Mouse (Mus musculus) CD4-positive, CD25-positive, alpha-beta regulatory T cell, adult 9 weeks (primary cell): ENCODE results near the gene Lgr6. TPM values are rescaled to one million over a fixed set of nuclear protein-coding genes. Genes with fewer than 3 reads are reported as not detected.

Experiments
- polyA plus RNA-seq: library from polyadenylated mRNA; unstranded; fragments of 100-300 nt; shearing (Covaris generic); gene quantifications from one replicate; pipeline ENCODE4 v1.2.1, GENCODE M21; 2017

Gene Lgr6
- 0.06 TPM for polyA plus RNA-seq

DNA sequence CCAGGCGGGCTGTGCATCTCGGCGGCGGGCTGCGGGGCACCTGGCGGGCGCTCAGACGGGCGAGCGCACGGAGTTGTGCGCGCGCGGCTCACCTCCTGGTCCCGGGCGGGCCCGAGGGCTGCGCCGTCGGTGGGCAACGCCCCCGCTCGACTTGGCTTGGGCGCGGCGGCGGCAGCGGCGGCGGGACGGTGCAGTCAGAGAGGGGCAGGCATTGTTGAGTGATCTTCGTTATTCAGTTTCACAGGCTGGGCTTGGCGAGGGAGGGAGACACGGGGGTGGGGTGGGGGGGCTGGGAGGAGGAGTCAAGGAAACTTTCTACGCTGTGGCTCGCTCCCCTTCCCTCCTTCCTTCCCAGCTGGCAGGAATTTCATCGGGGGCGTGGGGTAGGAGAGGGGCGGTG is at the start of gene Lgr6:
Gene Lgr6, minus strand, starts transcription at position 153 of the 400 bp plus-strand sequence.

DNA sequence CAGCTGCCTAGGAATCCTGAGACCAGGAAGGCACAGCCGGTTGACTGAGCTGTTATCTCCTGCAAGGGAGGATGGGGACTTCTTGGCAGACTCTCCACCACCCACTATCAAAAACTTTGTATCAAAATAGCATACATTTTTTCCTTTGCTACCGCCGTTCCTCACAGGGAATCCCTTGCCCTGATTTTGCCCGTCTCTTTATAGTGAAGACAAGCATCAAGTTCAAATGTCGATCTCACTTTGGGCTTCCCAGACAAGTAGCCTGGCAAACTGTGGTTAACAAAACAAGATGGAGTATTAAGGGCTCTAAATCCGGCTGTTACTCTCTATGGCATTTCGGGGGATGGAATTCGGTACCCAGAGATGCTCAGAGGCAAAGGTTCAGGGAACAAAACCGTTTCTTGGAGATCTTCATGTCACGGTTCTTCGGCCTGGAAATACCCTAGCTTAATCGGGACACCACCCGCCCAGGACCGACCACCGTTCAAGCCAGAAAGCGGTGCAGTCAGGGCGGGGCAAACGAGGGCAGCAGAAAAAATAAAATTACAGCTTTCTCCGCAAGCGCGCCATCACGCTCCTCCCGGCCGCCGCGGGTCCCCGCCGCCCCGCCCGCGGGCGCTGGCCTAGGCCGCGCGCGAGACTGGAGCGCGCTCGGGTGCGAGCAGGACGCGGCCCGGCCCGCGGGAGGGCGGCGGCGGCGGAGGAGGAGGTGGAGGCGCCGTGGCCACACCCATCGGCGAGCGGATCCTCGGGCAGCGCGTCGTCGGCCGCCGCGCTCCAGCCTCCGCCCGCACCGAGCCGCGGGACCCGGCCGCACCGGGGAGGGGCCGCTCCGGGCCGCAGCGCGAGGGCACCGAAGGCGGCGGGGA is 41.2 kb upstream of the Lgr6 start, which contains the start of gene Arl8a:
Gene Arl8a, plus strand, starts transcription at position 748 of the 869 bp plus-strand sequence.

DNA sequence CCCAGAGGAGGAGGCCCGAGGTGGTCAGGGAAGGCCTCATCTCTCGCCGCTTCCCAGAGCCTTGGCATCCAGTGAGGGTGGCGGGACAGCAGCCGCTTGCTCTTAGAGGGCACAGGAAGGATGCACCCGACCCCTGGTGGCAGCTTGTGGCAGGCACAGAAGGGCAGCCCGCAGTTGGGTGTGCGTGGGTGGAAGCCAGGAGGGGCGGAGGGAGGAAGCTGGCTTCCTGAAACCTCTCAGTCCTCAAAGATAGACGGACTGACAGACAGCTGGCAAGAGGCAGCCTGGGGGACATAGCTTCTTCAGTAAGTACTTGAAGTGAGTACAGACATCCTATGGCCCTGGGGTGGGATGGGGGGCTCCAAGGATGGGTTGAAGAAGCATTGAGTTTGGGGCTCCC is 27.4 kb upstream of the Lgr6 start, which contains the start of gene Ptpn7:
Gene Ptpn7, plus strand, starts transcription at position 228 of the 400 bp plus-strand sequence.

DNA sequence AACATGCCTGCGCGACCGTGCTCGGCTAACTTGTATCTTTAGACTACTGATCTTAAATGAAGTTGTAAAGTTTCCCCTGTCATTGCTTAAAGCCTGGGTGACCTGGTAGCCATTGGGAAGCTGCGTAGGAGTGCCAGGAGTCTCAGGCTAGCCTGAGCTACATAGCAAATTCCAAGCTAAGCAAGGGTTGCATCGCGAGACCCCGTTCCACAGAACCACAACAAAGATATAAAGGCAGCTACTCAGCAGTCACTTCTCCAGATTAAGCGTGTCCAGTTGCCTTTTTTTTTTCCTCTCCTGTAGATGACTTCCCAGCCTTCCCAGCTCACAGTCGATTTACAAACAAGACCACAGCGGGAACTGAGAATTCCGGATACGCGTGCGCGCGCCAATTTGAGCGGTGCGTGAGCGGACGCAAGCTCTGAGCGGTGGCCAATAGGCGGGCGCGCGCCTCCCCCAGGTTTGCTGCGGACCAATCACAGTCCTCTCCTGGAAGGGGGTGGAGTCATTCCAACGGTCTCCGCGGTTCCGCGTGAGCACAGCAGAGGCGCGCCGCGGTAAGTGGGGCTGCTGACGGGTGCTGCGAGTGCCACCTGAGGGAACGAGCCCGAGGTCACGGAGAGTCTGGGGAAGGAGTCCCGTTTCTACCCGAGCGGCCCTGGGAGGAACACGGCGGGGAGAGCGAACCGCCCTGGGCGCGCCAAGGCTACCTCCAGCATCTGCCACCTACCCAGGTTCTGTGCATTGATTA is 142.8 kb downstream of the Lgr6 start, which contains the start of gene Ube2t:
Gene Ube2t, plus strand, starts transcription at position 513 of the 751 bp plus-strand sequence.

DNA sequence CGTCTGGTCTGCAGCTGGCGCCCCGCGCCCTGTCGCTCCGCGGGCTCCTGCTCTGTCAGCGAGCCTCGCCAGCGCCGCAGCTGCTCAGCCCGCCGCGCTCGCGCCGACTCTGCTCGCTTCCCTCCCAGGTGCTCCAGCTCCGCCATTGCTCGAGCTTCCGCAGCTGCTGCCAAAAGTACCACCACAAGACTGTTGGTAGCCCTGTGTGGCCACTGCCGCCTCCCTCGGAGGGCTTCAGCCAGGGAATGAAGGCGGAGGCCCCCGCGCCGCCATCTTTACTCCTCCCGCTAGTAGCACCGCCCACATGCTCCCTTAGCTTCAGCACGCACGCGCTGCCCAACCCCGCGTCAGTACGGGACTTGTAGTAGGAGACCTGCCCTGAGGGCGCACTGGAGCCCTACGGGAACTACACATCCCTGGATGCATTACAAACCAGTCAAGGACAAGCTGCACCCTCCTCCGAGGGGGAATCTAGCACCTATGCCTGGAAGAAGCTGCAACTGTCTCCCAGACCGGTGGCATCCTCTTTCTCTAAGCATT is 149.4 kb downstream of the Lgr6 start, which contains the start of gene Ppp1r12b:
Gene Ppp1r12b, minus strand, starts transcription at position 306 of the 540 bp plus-strand sequence.

Other genes starting within 250 kb of the Lgr6 start
- gene Ppp1r12b, start 149.3 kb downstream of the Lgr6 start, polyA plus RNA-seq, result 3.6 TPM
- gene Ube2t, start 142.7 kb downstream of the Lgr6 start, polyA plus RNA-seq, result 12.0 TPM
- 288 TPM for gene Ptpn7, start 27.4 kb upstream of the Lgr6 start, polyA plus RNA-seq
- 9.8 TPM for gene Arl8a, start 41.5 kb upstream of the Lgr6 start, polyA plus RNA-seq
- gene Gpr37l1, start 62.4 kb upstream of the Lgr6 start, polyA plus RNA-seq, result not detected
- not detected for gene Elf3, start 153.3 kb upstream of the Lgr6 start, polyA plus RNA-seq
- gene Rnpep, start 178.8 kb upstream of the Lgr6 start, polyA plus RNA-seq, result 24.0 TPM
- 162 TPM for gene Timm17a, start 208.5 kb upstream of the Lgr6 start, polyA plus RNA-seq
- gene Lmod1, start 219.5 kb upstream of the Lgr6 start, polyA plus RNA-seq, result not detected